Mouse (Mus musculus) gastrocnemius, adult 8-10 months (tissue): Measurements from ENCODE around the gene Gm10378. TPM values are rescaled to one million over a fixed set of nuclear protein-coding genes. Genes with fewer than 3 reads are reported as not detected.
"Not testable (repeated sequence)": the region's sequence is repeated elsewhere in the genome, so short reads cannot be mapped to it uniquely, and the experiment has no call there.

ENCODE experiments used
- DNase-seq, 2 experiments: peaks; one replicate each; pipeline ENCODE4 v3.0.0; 2022; ENCODE audit warnings: low spot score in 2 of 2
- microRNA-seq: library from miRNA; unstranded; fragments of <30 nt; microRNA quantifications from one replicate; pipeline ENCODE4 v1.2.0, GENCODE M21; 2022
- total RNA-seq, 4 experiments: library from RNA; stranded (reverse); gene quantifications; 2 replicates each; pipeline ENCODE4 v1.2.4; 2022

The Gm10378 gene
- not detected for total RNA-seq

DNA sequence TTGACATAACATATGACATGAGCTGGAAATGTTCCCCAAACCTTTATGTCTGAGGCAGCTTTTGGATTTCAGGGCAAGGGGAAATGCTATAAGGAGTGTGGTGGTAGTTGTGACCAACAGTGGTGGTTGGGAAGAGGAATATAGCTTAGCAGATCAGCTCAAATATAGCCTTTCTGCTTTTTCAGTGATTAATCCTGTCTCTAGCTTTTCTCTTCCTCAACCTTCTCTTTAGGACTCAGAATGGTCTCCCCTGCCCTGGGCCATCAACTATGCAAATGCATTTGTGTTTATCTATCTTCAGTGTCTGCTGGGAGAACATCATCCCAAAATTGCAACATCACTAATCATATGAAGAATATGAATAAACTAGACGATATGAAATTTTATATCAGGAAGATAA lies at the start of gene Gm10378:
TSS of gene Gm10378 (plus strand) at position 301 of the 400 bp plus-strand sequence.
- DNase-seq = not testable (repeated sequence)

DNA sequence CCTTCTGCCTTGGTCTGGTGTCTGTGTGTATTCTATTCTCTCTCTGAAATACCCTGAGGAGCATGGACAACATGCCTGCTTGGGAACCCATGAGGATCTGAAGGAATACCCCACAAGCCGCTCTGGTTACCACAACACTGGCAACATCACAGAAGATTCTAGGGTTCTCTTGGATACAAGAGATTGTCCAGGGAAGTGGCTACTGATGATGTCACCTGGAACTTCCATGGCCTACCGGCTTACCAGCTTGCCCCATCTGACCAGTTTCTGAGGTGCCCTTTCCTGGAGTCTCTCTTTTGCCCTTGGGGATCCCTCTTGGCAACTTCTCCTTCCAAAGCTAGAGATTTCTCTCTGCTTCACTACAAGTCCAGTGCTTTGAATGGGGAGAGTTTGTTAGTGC lies 13.9 kb upstream of the Gm10378 start, which contains the start of gene Gm3633:
TSS of gene Gm3633 (minus strand) at position 101 of the 400 bp plus-strand sequence.
- not testable (repeated sequence) for DNase-seq

Small RNA genes lying within 50 kb of the gene (microRNA-seq; reads per million reads assigned to microRNA genes)
- gene Gm23620 (not detected), gene Gm25228 (not detected)

Other genes starting within 250 kb of the Gm10378 start
- not detected for gene Gm8005, start 216.3 kb upstream of the Gm10378 start, total RNA-seq
- gene Gm8011, start 192.1 kb upstream of the Gm10378 start, total RNA-seq = not detected
- not detected for gene Gm8020, start 153.6 kb upstream of the Gm10378 start, total RNA-seq
- not detected for gene Gm8024, start 131.7 kb upstream of the Gm10378 start, total RNA-seq
- not detected for gene Gm17124, start 56.1 kb upstream of the Gm10378 start, total RNA-seq
- gene Gm3633, start 14.0 kb upstream of the Gm10378 start, total RNA-seq = not detected
- not detected for gene Gm3015, start 112.9 kb downstream of the Gm10378 start, total RNA-seq
- not detected for gene Gm10377, start 142.0 kb downstream of the Gm10378 start, total RNA-seq
- gene Gm21977, start 197.5 kb downstream of the Gm10378 start, total RNA-seq = not detected